Mouse (Mus musculus) embryonic stem cell, embryonic (primary cell): ENCODE measurements around the gene Tmco4.

Experiments used
- CTCF ChIA-PET, 4 experiments: fragments of 300-600 bp in 2 of 4; fragments of 350-600 bp in 2 of 4; sonication (Branson Sonifier 250); formaldehyde crosslinking; loops; one replicate each; lab custom pipeline; 2022; ENCODE audit warnings: inconsistent platforms in 2 of 4; lab: Charles Lee
- POLR2A ChIA-PET, 4 experiments: fragments of 300-600 bp in 2 of 4; fragments of 350-600 bp in 2 of 4; sonication (Branson Sonifier 250); formaldehyde crosslinking; loops; one replicate each; lab custom pipeline; 2022; ENCODE audit warnings: antibody characterized with exemption in 4 of 4, inconsistent platforms in 1 of 4; lab: Charles Lee

Gene Tmco4

GRCm38 (mm10) chr4:138997121-138997520 is 24.4 kb downstream of the Tmco4 start:
- CTCF ChIA-PET, result interaction anchor here (0.6 to 3.2 kb wide), 16 partner anchors 10 to 1416 kb away, joined by 3 to 13 read pairs (median 4); partner anchors contain the start of gene Gm13030 (in 1 of the 4)

GRCm38 (mm10) chr4:138998611-138999010 is 25.9 kb downstream of the Tmco4 start:
- CTCF ChIA-PET, result interaction anchor here in 3 of 4 experiments (0.6 to 3.2 kb wide), 6 partner anchors 8 to 264 kb away, joined by 3 to 13 read pairs (median 3); no protein-coding TSS in a partner anchor
- POLR2A ChIA-PET, result interaction anchor here in 2 of 4 experiments (0.7 to 4.8 kb wide), 10 partner anchors 9 to 66 kb away, joined by 3 to 62 read pairs (median 6); partner anchors contain the start of gene Tmco4 (in 2 of the 2)

More at GRCm38 (mm10) chr4:138997121-138997520, 24.4 kb downstream of the Tmco4 start:
- POLR2A ChIA-PET, result interaction anchor here in 2 of 4 experiments (0.6 to 4.8 kb wide), 8 partner anchors 9 to 291 kb away, joined by 3 to 62 read pairs (median 4); partner anchors contain the start of gene Tmco4 (in 2 of the 2)

- ChIA-PET CTCF (interaction anchor here (0.5 to 2.1 kb wide), 24 partner anchors 10 to 144 kb away, joined by 3 to 13 read pairs (median 4); no protein-coding TSS in a partner anchor), POLR2A (interaction anchor here in 3 of 4 experiments (0.5 to 4.8 kb wide), 21 partner anchors 7 to 1407 kb away, joined by 3 to 62 read pairs (median 4); partner anchors contain the start of genes Minos1 (in 1 of the 3), Tmco4 (in 1 of the 3) and Usp48 (in 1 of the 3))
Observed at GRCm38 (mm10) chr4:139001026-139001425, 28.3 kb downstream of the Tmco4 start.

GRCm38 (mm10) chr4:139001433-139001832 is 28.7 kb downstream of the Tmco4 start:
- CTCF ChIA-PET, result interaction anchor here (0.5 to 2.1 kb wide), 21 partner anchors 11 to 966 kb away, joined by 3 to 8 read pairs (median 3); no protein-coding TSS in a partner anchor
- POLR2A ChIA-PET, result interaction anchor here in 3 of 4 experiments (0.5 to 4.8 kb wide), 20 partner anchors 7 to 1408 kb away, joined by 3 to 62 read pairs (median 4); partner anchors contain the start of genes Minos1 (in 1 of the 3), Tmco4 (in 1 of the 3) and Usp48 (in 1 of the 3)

GRCm38 (mm10) chr4:139004067-139004466 is 31.4 kb downstream of the Tmco4 start:
- CTCF ChIA-PET, result interaction anchor here in 3 of 4 experiments (0.6 to 1.5 kb wide), 4 partner anchors 8 to 306 kb away, joined by 3 to 6 read pairs (median 3); partner anchors contain the start of gene Otud3 (in 1 of the 3)
- POLR2A ChIA-PET, result interaction anchor here in 2 of 4 experiments (0.6 to 5.2 kb wide), 7 partner anchors 9 to 126 kb away, joined by 3 to 62 read pairs (median 3); partner anchors contain the start of gene Tmco4 (in 2 of the 2)

GRCm38 (mm10) chr4:139005214-139005613 is 32.5 kb downstream of the Tmco4 start:
- ChIA-PET CTCF (interaction anchor here (0.5 to 1.5 kb wide), 6 partner anchors 9 to 1088 kb away, joined by 3 to 6 read pairs (median 3); partner anchors contain the start of gene Otud3 (in 1 of the 4)), POLR2A (interaction anchor here in 3 of 4 experiments (0.6 to 5.2 kb wide), 6 partner anchors 10 to 773 kb away, joined by 3 to 62 read pairs (median 3); partner anchors contain the start of gene Tmco4 (in 1 of the 3))

- ChIA-PET POLR2A (interaction anchor here (0.5 to 5.2 kb wide), 57 partner anchors 7 to 973 kb away, joined by 3 to 62 read pairs (median 5); partner anchors contain the start of genes Tmco4 (in 3 of the 4), Akr7a5 (in 1 of the 4), Htr6 (in 1 of the 4) and Minos1 (in 1 of the 4)), CTCF (interaction anchor here in 2 of 4 experiments (0.6 to 2.4 kb wide), 14 partner anchors 9 to 604 kb away, joined by 3 to 14 read pairs (median 4); no protein-coding TSS in a partner anchor)
Observed at GRCm38 (mm10) chr4:139007353-139007752, 34.7 kb downstream of the Tmco4 start.

GRCm38 (mm10) chr4:139007981-139008536 is 35.4 kb downstream of the Tmco4 start:
- CTCF ChIA-PET, result interaction anchor here in 3 of 4 experiments (0.6 to 2.4 kb wide), 16 partner anchors 10 to 636 kb away, joined by 3 to 14 read pairs (median 4); no protein-coding TSS in a partner anchor

GRCm38 (mm10) chr4:139011201-139011702 is 38.6 kb downstream of the Tmco4 start:
- POLR2A ChIA-PET, result no interaction called here
- CTCF ChIA-PET, result interaction anchor here in 1 of 4 experiments (1.0 kb wide), 1 partner anchor 11 kb away, joined by 3 read pairs; no protein-coding TSS in a partner anchor

More at GRCm38 (mm10) chr4:139007981-139008536, 35.4 kb downstream of the Tmco4 start:
- POLR2A ChIA-PET, result interaction anchor here in 3 of 4 experiments (0.6 to 5.2 kb wide), 54 partner anchors 9 to 1358 kb away, joined by 3 to 62 read pairs (median 5); partner anchors contain the start of genes Tmco4 (in 3 of the 3), Akr7a5 (in 1 of the 3), Minos1 (in 1 of the 3) and Otud3 (in 1 of the 3)

GRCm38 (mm10) chr4:139013281-139013680 is 40.6 kb downstream of the Tmco4 start:
- CTCF ChIA-PET, result interaction anchor here in 1 of 4 experiments (1.1 kb wide), 1 partner anchor 12 kb away, joined by 3 read pairs; no protein-coding TSS in a partner anchor

GRCm38 (mm10) chr4:139014793-139015192 is 42.1 kb downstream of the Tmco4 start:
- ChIA-PET POLR2A (interaction anchor here in 3 of 4 experiments (0.8 to 1.4 kb wide), 7 partner anchors 8 to 244 kb away, joined by 3 to 10 read pairs (median 4); no protein-coding TSS in a partner anchor), CTCF (interaction anchor here (0.5 to 1.9 kb wide), 55 partner anchors 9 to 1660 kb away, joined by 3 to 19 read pairs (median 4); partner anchors contain the start of genes Htr6 (in 1 of the 4), Pink1 (in 1 of the 4), Rnf186 (in 1 of the 4) and Tmco4 (in 1 of the 4))

More at GRCm38 (mm10) chr4:139013281-139013680, 40.6 kb downstream of the Tmco4 start:
- POLR2A ChIA-PET, result no interaction called here

GRCm38 (mm10) chr4:139018388-139018787 is 45.7 kb downstream of the Tmco4 start:
- POLR2A ChIA-PET, result interaction anchor here in 2 of 4 experiments (0.6 to 3.8 kb wide), 5 partner anchors 10 to 19 kb away, joined by 3 to 39 read pairs (median 4); no protein-coding TSS in a partner anchor
- CTCF ChIA-PET, result interaction anchor here in 3 of 4 experiments (0.6 to 1.4 kb wide), 5 partner anchors 26 to 854 kb away, joined by 3 to 6 read pairs (median 4); no protein-coding TSS in a partner anchor

- ChIA-PET POLR2A (interaction anchor here in 2 of 4 experiments (0.6 to 3.8 kb wide), 10 partner anchors 9 to 47 kb away, joined by 3 to 39 read pairs (median 3); no protein-coding TSS in a partner anchor), CTCF (interaction anchor here in 2 of 4 experiments (0.6 to 1.5 kb wide), 5 partner anchors 12 to 830 kb away, joined by 3 to 4 read pairs (median 4); no protein-coding TSS in a partner anchor)
Observed at GRCm38 (mm10) chr4:139018976-139019375, 46.3 kb downstream of the Tmco4 start.

GRCm38 (mm10) chr4:139019413-139019812 is 46.7 kb downstream of the Tmco4 start:
- ChIA-PET CTCF (interaction anchor here in 1 of 4 experiments (0.6 to 1.5 kb wide), 5 partner anchors 11 to 270 kb away, joined by 3 to 4 read pairs (median 3); no protein-coding TSS in a partner anchor), POLR2A (interaction anchor here (0.5 to 3.8 kb wide), 17 partner anchors 9 to 1840 kb away, joined by 3 to 39 read pairs (median 3); no protein-coding TSS in a partner anchor)

GRCm38 (mm10) chr4:139020385-139020784 is 47.7 kb downstream of the Tmco4 start:
- POLR2A ChIA-PET, result interaction anchor here in 2 of 4 experiments (0.7 to 3.8 kb wide), 4 partner anchors 10 to 19 kb away, joined by 3 to 39 read pairs (median 3); no protein-coding TSS in a partner anchor
- CTCF ChIA-PET, result interaction anchor here in 2 of 4 experiments (0.7 to 1.5 kb wide), 2 partner anchors 13 to 19 kb away, joined by 3 to 4 read pairs; no protein-coding TSS in a partner anchor

- ChIA-PET POLR2A (interaction anchor here in 2 of 4 experiments (0.6 kb wide), 2 partner anchors 454 to 644 kb away, joined by 3 to 9 read pairs; no protein-coding TSS in a partner anchor), CTCF (interaction anchor here in 1 of 4 experiments (0.6 kb wide), 1 partner anchor 1069 kb away, joined by 3 read pairs; no protein-coding TSS in a partner anchor)
Observed at GRCm38 (mm10) chr4:139024379-139024778, 51.7 kb downstream of the Tmco4 start.
